Mouse (Mus musculus): ENCODE data around the gene Atg10. TPM values are rescaled to one million over a fixed set of nuclear protein-coding genes. Genes with fewer than 3 reads are reported as not detected.
"Not testable (repeated sequence)": the region's sequence is repeated elsewhere in the genome, so short reads cannot be mapped to it uniquely, and the experiment has no call there.

Gene Atg10
- polyA plus RNA-seq, 1 experiment from 2014 or later: 15.9 TPM

- Histone ChIP-seq H3K9ac (replicated peaks) (no peak overlapping the region), H3K27me3 (replicated peaks) (no peaks in the 10 kb centered on the region), H3K36me3 (no peaks in the 10 kb centered on the region), H3K4me3 (replicated peaks) (no peak overlapping the region), H3K4me1 (peaks cover 6% of the 10 kb centered on the region; the same call in 1 of the 2 replicates), H3K9me3 (replicated peaks) (no peaks in the 10 kb centered on the region), H3K27ac (replicated peaks) (peak overlapping the region; percentile 56; the same call in 1 of the 2 replicates), H3K4me2 (no peak overlapping the region)
- WGBS: 63% methylated on average over 10 of the region's 10 CpGs
- no peak for ATAC-seq (ENCODE audit: low FRiP score)
Observed at GRCm38 (mm10) chr13:90962836-90963760, 260.7 kb downstream of the Atg10 start.

GRCm38 (mm10) chr13:90960591-90960990 is 263.2 kb downstream of the Atg10 start:
- Histone ChIP-seq H3K27ac (replicated peaks) (no peak overlapping the region), H3K9me3 (replicated peaks) (no peaks in the 10 kb centered on the region), H3K9ac (replicated peaks) (no peak overlapping the region), H3K27me3 (replicated peaks) (no peaks in the 10 kb centered on the region), H3K4me2 (no peak overlapping the region), H3K4me3 (replicated peaks) (no peak overlapping the region), H3K36me3 (no peaks in the 10 kb centered on the region), H3K4me1 (peaks cover 6% of the 10 kb centered on the region; the same call in 1 of the 2 replicates)
- no peak for ATAC-seq (ENCODE audit: low FRiP score)
- WGBS: 75% methylated on average over 8 of the region's 8 CpGs

GRCm38 (mm10) chr13:90958894-90959293 is 264.9 kb downstream of the Atg10 start:
- no peak overlapping the region for H3K4me2 ChIP-seq
- H3K27me3 ChIP-seq (replicated peaks): no peaks in the 10 kb centered on the region
- WGBS: 42% methylated on average over 2 of the region's 2 CpGs
- peaks cover 6% of the 10 kb centered on the region; the same call in 1 of the 2 replicates for H3K4me1 ChIP-seq
- ATAC-seq (ENCODE audit: low FRiP score): no peak
- no peaks in the 10 kb centered on the region for H3K9me3 ChIP-seq (replicated peaks)
- no peaks in the 10 kb centered on the region for H3K36me3 ChIP-seq
- no peak overlapping the region for H3K9ac ChIP-seq (replicated peaks)
- no peak overlapping the region for H3K27ac ChIP-seq (replicated peaks)
- H3K4me3 ChIP-seq (replicated peaks): no peak overlapping the region

- no peaks in the 10 kb centered on the region for H3K9me3 ChIP-seq (replicated peaks)
- no peak overlapping the region for H3K27ac ChIP-seq (replicated peaks)
- no peaks in the 10 kb centered on the region for H3K27me3 ChIP-seq (replicated peaks)
- H3K4me3 ChIP-seq (replicated peaks): no peak overlapping the region
- H3K4me1 ChIP-seq: no peaks in the 10 kb centered on the region
- ATAC-seq (ENCODE audit: low FRiP score): no peak
- WGBS: 79% methylated on average over 5 of the region's 5 CpGs
- no peak overlapping the region for H3K9ac ChIP-seq (replicated peaks)
- H3K4me2 ChIP-seq: no peak overlapping the region
- H3K36me3 ChIP-seq: no peaks in the 10 kb centered on the region
Observed at GRCm38 (mm10) chr13:90939600-90939999, 284.2 kb downstream of the Atg10 start.

- no peak overlapping the region for H3K9ac ChIP-seq (replicated peaks)
- no peak overlapping the region for H3K4me2 ChIP-seq
- H3K36me3 ChIP-seq: no peaks in the 10 kb centered on the region
- no peak overlapping the region for H3K4me3 ChIP-seq (replicated peaks)
- H3K27me3 ChIP-seq (replicated peaks): no peaks in the 10 kb centered on the region
- H3K27ac ChIP-seq (replicated peaks): no peak overlapping the region
- ATAC-seq (ENCODE audit: low FRiP score): no peak
- WGBS: 76% methylated on average over 6 of the region's 6 CpGs
- no peaks in the 10 kb centered on the region for H3K9me3 ChIP-seq (replicated peaks)
- no peaks in the 10 kb centered on the region for H3K4me1 ChIP-seq
Observed at GRCm38 (mm10) chr13:90939192-90939591, 284.6 kb downstream of the Atg10 start.

- Histone ChIP-seq H3K36me3 (no peaks in the 10 kb centered on the region), H3K9me3 (replicated peaks) (no peaks in the 10 kb centered on the region), H3K9ac (replicated peaks) (no peak overlapping the region), H3K4me3 (replicated peaks) (no peak overlapping the region), H3K27me3 (replicated peaks) (no peaks in the 10 kb centered on the region), H3K4me1 (no peaks in the 10 kb centered on the region), H3K4me2 (no peak overlapping the region), H3K27ac (replicated peaks) (0 out of 2 replicates have a peak overlapping the region, but pooled peaks have one; percentile 23)
- 83% methylated on average over 7 of the region's 7 CpGs for WGBS
- no peak for ATAC-seq (ENCODE audit: low FRiP score)
Observed at GRCm38 (mm10) chr13:90935852-90936251, 287.9 kb downstream of the Atg10 start.

- H3K4me2 ChIP-seq: no peak overlapping the region
- H3K4me1 ChIP-seq: no peaks in the 10 kb centered on the region
- 72% methylated on average over 3 of the region's 3 CpGs for WGBS
- no peak overlapping the region for H3K27ac ChIP-seq (replicated peaks)
- no peaks in the 10 kb centered on the region for H3K27me3 ChIP-seq (replicated peaks)
- H3K36me3 ChIP-seq: peaks cover 5% of the 10 kb centered on the region
- no peak overlapping the region for H3K4me3 ChIP-seq (replicated peaks)
- ATAC-seq (ENCODE audit: low FRiP score): no peak
- no peak overlapping the region for H3K9ac ChIP-seq (replicated peaks)
- H3K9me3 ChIP-seq (replicated peaks): no peaks in the 10 kb centered on the region
Observed at GRCm38 (mm10) chr13:90933256-90933655, 290.5 kb downstream of the Atg10 start.

GRCm38 (mm10) chr13:90929847-90930246 is 293.9 kb downstream of the Atg10 start:
- peaks cover 33% of the 10 kb centered on the region for H3K36me3 ChIP-seq
- H3K9ac ChIP-seq (replicated peaks): no peak overlapping the region
- H3K4me1 ChIP-seq: no peaks in the 10 kb centered on the region
- H3K27ac ChIP-seq (replicated peaks): no peak overlapping the region
- H3K27me3 ChIP-seq (replicated peaks): no peaks in the 10 kb centered on the region
- ATAC-seq (ENCODE audit: low FRiP score): peak; percentile 72
- no peak overlapping the region for H3K4me3 ChIP-seq (replicated peaks)
- no peak overlapping the region for H3K4me2 ChIP-seq
- WGBS: 24% methylated on average over 5 of the region's 5 CpGs
- H3K9me3 ChIP-seq (replicated peaks): no peaks in the 10 kb centered on the region

GRCm38 (mm10) chr13:90928266-90928665 is 295.5 kb downstream of the Atg10 start:
- H3K36me3 ChIP-seq: peaks cover 35% of the 10 kb centered on the region
- H3K27ac ChIP-seq (replicated peaks); H3K9me3 ChIP-seq (replicated peaks); H3K4me3 ChIP-seq (replicated peaks); ATAC-seq (ENCODE audit: low FRiP score); H3K27me3 ChIP-seq (replicated peaks); H3K4me2 ChIP-seq; H3K9ac ChIP-seq (replicated peaks); H3K4me1 ChIP-seq: not testable (repeated sequence)
- WGBS: 96% methylated on average over 10 of the region's 10 CpGs

GRCm38 (mm10) chr13:90926938-90927633 is 296.7 kb downstream of the Atg10 start:
- Histone ChIP-seq H3K27me3 (replicated peaks) (no peaks in the 10 kb centered on the region), H3K4me1 (peaks cover 7% of the 10 kb centered on the region), H3K4me3 (replicated peaks) (no peak overlapping the region), H3K9me3 (replicated peaks) (no peaks in the 10 kb centered on the region), H3K27ac (replicated peaks) (no peak overlapping the region), H3K9ac (replicated peaks) (no peak overlapping the region), H3K4me2 (no peak overlapping the region), H3K36me3 (peaks cover 35% of the 10 kb centered on the region)
- ATAC-seq (ENCODE audit: low FRiP score): no peak
- 80% methylated on average over 5 of the region's 5 CpGs for WGBS

GRCm38 (mm10) chr13:90926125-90926765 is 297.5 kb downstream of the Atg10 start:
- Histone ChIP-seq H3K4me1 (peaks cover 7% of the 10 kb centered on the region), H3K4me2 (no peak overlapping the region), H3K4me3 (replicated peaks) (no peak overlapping the region), H3K36me3 (peaks cover 35% of the 10 kb centered on the region), H3K9ac (replicated peaks) (no peak overlapping the region), H3K27ac (replicated peaks) (no peak overlapping the region), H3K9me3 (replicated peaks) (no peaks in the 10 kb centered on the region), H3K27me3 (replicated peaks) (no peaks in the 10 kb centered on the region)
- ATAC-seq (ENCODE audit: low FRiP score): no peak
- WGBS: 87% methylated on average over 7 of the region's 7 CpGs

All from neural tube, embryonic 15.5 days (tissue).